Mouse (Mus musculus) myocyte (in vitro differentiated cells): Measurements from ENCODE around the gene Nat10.

Source experiments
- CEBPB ChIP-seq: IDR thresholded peaks from 2 replicates; pipeline ENCODE4 v1.6.1; 2011; ENCODE audit warnings: mild to moderate bottlenecking, moderate library complexity; ENCODE audit not compliant: poor library complexity, insufficient read depth, severe bottlenecking
- E2F4 ChIP-seq: IDR thresholded peaks from one replicate; pipeline ENCODE4 v1.6.1; 2011; ENCODE audit warnings: mild to moderate bottlenecking, control low read depth, moderate library complexity; ENCODE audit not compliant: insufficient read depth
- MAX ChIP-seq: IDR thresholded peaks from one replicate; pipeline ENCODE4 v1.6.1; 2011; ENCODE audit warnings: low read depth, mild to moderate bottlenecking, control low read depth
- MYOD1 ChIP-seq, 3 experiments: IDR thresholded peaks; one replicate each; pipeline ENCODE4 v1.6.1; 2011; ENCODE audit warnings: control low read depth in 2 of 3, low read depth in 2 of 3, mild to moderate bottlenecking in 2 of 3, moderate library complexity in 1 of 3; ENCODE audit not compliant: insufficient read length in 2 of 3, control insufficient read depth in 1 of 3
- MYOG ChIP-seq, 3 experiments: IDR thresholded peaks; one replicate each; pipeline ENCODE4 v1.6.1; 2011; ENCODE audit warnings: control low read depth in 2 of 3, low read depth in 2 of 3, mild to moderate bottlenecking in 2 of 3; ENCODE audit not compliant: insufficient read length in 2 of 3, control insufficient read depth in 1 of 3, insufficient read depth in 1 of 3
- POLR2A ChIP-seq: IDR thresholded peaks from one replicate; pipeline ENCODE4 v1.6.1; 2011; ENCODE audit warnings: low read depth, mild to moderate bottlenecking, control low read depth, moderate library complexity; ENCODE audit not compliant: insufficient read length
- POLR2AphosphoS2 ChIP-seq: IDR thresholded peaks from one replicate; pipeline ENCODE4 v1.6.1; 2011; ENCODE audit warnings: low read depth, control low read depth; ENCODE audit not compliant: insufficient read length
- SRF ChIP-seq: IDR thresholded peaks from one replicate; pipeline ENCODE4 v1.6.1; 2011; ENCODE audit warnings: low read depth; ENCODE audit not compliant: control insufficient read depth, insufficient read length
- TCF12 ChIP-seq: IDR thresholded peaks from one replicate; pipeline ENCODE4 v1.6.1; 2011; ENCODE audit warnings: mild to moderate bottlenecking, control low read depth; ENCODE audit not compliant: poor library complexity, insufficient read depth, severe bottlenecking
- TCF3 ChIP-seq: IDR thresholded peaks from one replicate; pipeline ENCODE4 v1.6.1; 2011; ENCODE audit warnings: low read depth, control low read depth; ENCODE audit not compliant: insufficient read length
- USF1 ChIP-seq: IDR thresholded peaks from one replicate; pipeline ENCODE4 v1.6.1; 2011; ENCODE audit warnings: low read depth, mild to moderate bottlenecking, control low read depth, moderate library complexity

DNA sequence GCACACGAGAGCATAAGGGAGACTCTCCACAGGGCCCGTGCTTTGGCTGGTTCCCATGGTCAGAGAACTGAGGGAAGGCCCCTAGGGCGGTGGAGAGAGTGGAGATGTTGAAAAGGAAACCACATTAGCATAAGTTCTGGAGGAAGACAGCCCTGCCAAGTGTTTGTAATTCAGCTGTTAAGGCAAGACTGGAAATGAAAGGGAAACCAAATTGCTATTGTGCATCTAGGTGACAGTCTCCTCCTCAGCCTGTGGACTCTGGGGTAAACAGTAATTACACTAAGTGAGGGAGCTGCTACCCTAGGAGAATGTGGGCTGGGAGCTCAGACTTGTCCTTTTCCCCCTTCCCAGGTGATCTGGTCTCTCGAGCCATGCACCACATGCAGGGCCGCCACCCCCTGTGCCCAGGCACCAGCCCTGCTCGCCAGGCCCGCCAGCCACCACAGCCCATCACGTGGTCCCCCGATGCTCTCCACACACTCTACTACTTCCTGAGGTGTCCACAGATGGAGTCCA lies 78.1 kb downstream of the Nat10 start:
- TF ChIP-seq CEBPB: no peak
- no peak for TF ChIP-seq POLR2A
- no peak for TF ChIP-seq TCF3
- TF ChIP-seq MAX: no peak
- no peak for TF ChIP-seq POLR2AphosphoS2
- no peak for TF ChIP-seq E2F4
- TF ChIP-seq TCF12: no peak
- no peak for TF ChIP-seq MYOD1 (IDR thresholded peaks at IDR 0.05; ENCODE audit: control insufficient read depth in 1 of 3, insufficient read length in 2 of 3, low read depth in 2 of 3)
- no peak for TF ChIP-seq MYOG (IDR thresholded peaks at IDR 0.05; ENCODE audit: control insufficient read depth in 1 of 3, insufficient read depth in 1 of 3, insufficient read length in 2 of 3, low read depth in 2 of 3)
- no peak for TF ChIP-seq SRF
- no peak for TF ChIP-seq USF1
